Mouse (Mus musculus) erythroblast, embryonic 14.5 days (primary cell): ENCODE data around the gene Eef1e1. TPM values are rescaled to one million over a fixed set of nuclear protein-coding genes. Genes with fewer than 3 reads are reported as not detected.
A peak's percentile ranks its signal among the peaks of the same experiment; 100 is the strongest.
"Not testable (repeated sequence)": the region's sequence is repeated elsewhere in the genome, so short reads cannot be mapped to it uniquely, and the experiment has no call there.

Source experiments
- H3K27me3 ChIP-seq: 2 replicates; pipeline ENCODE4 v1.6.1; 2012; ENCODE audit warnings: inconsistent platforms; ENCODE audit not compliant: control insufficient read depth
- H3K36me3 ChIP-seq: 2 replicates; pipeline ENCODE4 v1.6.1; 2012; ENCODE audit warnings: mild to moderate bottlenecking, inconsistent platforms; ENCODE audit not compliant: control insufficient read depth
- H3K4me1 ChIP-seq: 2 replicates; pipeline ENCODE4 v1.6.1; 2012; ENCODE audit warnings: inconsistent platforms; ENCODE audit not compliant: control insufficient read depth
- H3K4me3 ChIP-seq: replicated peaks from 2 replicates; pipeline ENCODE3; 2012; ENCODE audit warnings: moderate library complexity, mild to moderate bottlenecking, inconsistent platforms
- H3K9me3 ChIP-seq: 2 replicates; pipeline ENCODE4 v1.6.1; 2012; ENCODE audit warnings: low read length, inconsistent platforms, mixed read lengths; ENCODE audit not compliant: control insufficient read depth
- GATA1 ChIP-seq: IDR thresholded peaks from 2 replicates; pipeline ENCODE4 v1.6.1; 2012; ENCODE audit warnings: low read length, inconsistent platforms, mixed read lengths
- TAL1 ChIP-seq: IDR thresholded peaks from 3 replicates; pipeline ENCODE4 v1.6.1; 2012; ENCODE audit warnings: low read length, inconsistent platforms, mixed read lengths
- polyA plus RNA-seq: library from polyadenylated mRNA; stranded (reverse); fragments of >175 nt; gene quantifications from 2 replicates; pipeline ENCODE4 v1.2.3, GENCODE M21; 2012

Eef1e1 gene
- polyA plus RNA-seq, 1 experiment = 2.4 TPM

DNA sequence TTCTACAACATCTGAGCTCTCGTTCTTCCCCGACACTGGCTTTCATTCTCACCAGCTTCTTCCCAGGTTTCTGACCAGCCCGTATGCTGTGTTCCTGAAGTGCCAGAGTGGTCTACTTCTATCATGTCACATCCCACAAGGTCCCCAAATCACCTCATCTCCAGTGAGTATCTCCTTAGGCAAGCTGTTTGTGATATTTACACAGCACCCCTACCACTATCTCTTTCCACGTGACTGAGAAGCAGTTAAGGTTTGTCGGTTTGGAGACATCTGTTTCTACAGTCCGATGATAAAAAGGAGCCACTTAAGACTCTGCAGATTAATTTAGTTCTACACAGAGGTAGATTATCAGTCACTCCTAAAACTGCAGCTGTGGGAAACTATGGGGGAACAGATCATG, 26.3 kb downstream of the Eef1e1 start:
- Histone ChIP-seq H3K27me3 (no peaks in the 10 kb centered on the region), H3K4me3 (peak overlapping the region; percentile 67), H3K36me3 (peaks cover 33% of the 10 kb centered on the region), H3K4me1 (peaks cover 58% of the 10 kb centered on the region), H3K9me3 (no peaks in the 10 kb centered on the region)
- peak; percentile 76 for TF ChIP-seq GATA1
- peak; percentile 75 for TF ChIP-seq TAL1

GRCm38 (mm10) chr13:38626229-38626525, 32.7 kb downstream of the Eef1e1 start:
- Histone ChIP-seq H3K27me3 (no peaks in the 10 kb centered on the region), H3K4me3 (no peak overlapping the region), H3K4me1 (peaks cover 31% of the 10 kb centered on the region), H3K36me3 (peaks cover 74% of the 10 kb centered on the region), H3K9me3 (no peaks in the 10 kb centered on the region)
- TF ChIP-seq GATA1 (no peak), TAL1 (no peak)

DNA sequence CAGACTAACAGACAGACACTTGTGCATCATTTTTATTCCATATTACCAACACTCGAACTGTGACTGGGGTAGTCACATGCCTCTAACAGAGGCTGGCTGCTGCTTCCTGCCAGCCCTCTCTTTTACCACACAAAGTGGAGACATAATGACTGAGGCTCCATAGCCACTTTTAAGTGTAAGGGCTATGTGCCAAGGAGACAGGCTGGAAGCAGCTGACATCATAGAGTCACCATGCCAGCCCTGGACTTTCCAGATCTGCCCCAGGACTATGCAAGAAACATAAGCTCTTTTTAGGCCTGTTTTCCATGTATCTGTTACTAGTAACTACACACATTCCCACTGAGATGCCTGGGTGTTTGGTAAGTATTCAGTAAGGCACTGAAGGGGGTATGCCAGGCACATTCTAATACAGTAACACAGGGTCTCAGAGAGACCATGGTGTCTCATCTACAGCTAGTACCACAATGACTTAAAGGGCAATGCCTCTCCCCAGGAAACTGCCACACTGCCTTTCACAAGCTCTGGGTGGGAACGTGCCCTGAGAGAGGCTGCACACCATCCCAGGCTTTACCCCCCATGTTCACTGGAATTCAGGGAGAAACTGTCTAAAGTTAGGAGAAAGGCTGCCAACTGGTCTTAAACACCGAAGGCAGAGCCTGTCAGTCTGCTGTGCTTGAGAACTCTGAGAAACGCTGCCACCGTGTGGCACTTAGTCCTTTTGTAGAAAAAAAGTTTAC, 33.2 kb downstream of the Eef1e1 start:
- Histone ChIP-seq H3K36me3 (peaks cover 72% of the 10 kb centered on the region), H3K27me3 (no peaks in the 10 kb centered on the region), H3K9me3 (no peaks in the 10 kb centered on the region), H3K4me1 (peaks cover 27% of the 10 kb centered on the region), H3K4me3 (no peak overlapping the region)
- no peak for TF ChIP-seq GATA1
- TF ChIP-seq TAL1 = no peak

- H3K4me1 ChIP-seq = peaks cover 24% of the 10 kb centered on the region
- no peak for TF ChIP-seq GATA1
- TF ChIP-seq TAL1 = no peak
- no peak overlapping the region for H3K4me3 ChIP-seq
- H3K9me3 ChIP-seq = no peaks in the 10 kb centered on the region
- peaks cover 65% of the 10 kb centered on the region for H3K36me3 ChIP-seq
- H3K27me3 ChIP-seq = no peaks in the 10 kb centered on the region
These were observed 34.5 kb downstream of the Eef1e1 start for GRCm38 (mm10) chr13:38624292-38624902.

- Histone ChIP-seq H3K9me3 (no peaks in the 10 kb centered on the region), H3K36me3 (peaks cover 61% of the 10 kb centered on the region), H3K4me1 (peaks cover 24% of the 10 kb centered on the region), H3K27me3 (no peaks in the 10 kb centered on the region), H3K4me3 (no peak overlapping the region)
- TF ChIP-seq TAL1 (no peak), GATA1 (no peak)
These were observed 35.6 kb downstream of the Eef1e1 start for GRCm38 (mm10) chr13:38623296-38623695.

- H3K4me1 ChIP-seq = peaks cover 46% of the 10 kb centered on the region
- H3K27me3 ChIP-seq = not testable (repeated sequence)
- peaks cover 67% of the 10 kb centered on the region for H3K36me3 ChIP-seq
These were observed 40.7 kb downstream of the Eef1e1 start for GRCm38 (mm10) chr13:38618001-38618630.

GRCm38 (mm10) chr13:38616887-38617286, 42.0 kb downstream of the Eef1e1 start:
- Histone ChIP-seq H3K4me3 (no peak overlapping the region), H3K9me3 (peaks cover 7% of the 10 kb centered on the region), H3K27me3 (no peaks in the 10 kb centered on the region), H3K36me3 (peaks cover 75% of the 10 kb centered on the region), H3K4me1 (peaks cover 51% of the 10 kb centered on the region)
- no peak for TF ChIP-seq TAL1
- TF ChIP-seq GATA1 = no peak

More at GRCm38 (mm10) chr13:38618001-38618630, 40.7 kb downstream of the Eef1e1 start:
- H3K4me3 ChIP-seq, H3K9me3 ChIP-seq: not testable (repeated sequence)

GRCm38 (mm10) chr13:38615656-38616055, 43.2 kb downstream of the Eef1e1 start:
- H3K9me3 ChIP-seq = peaks cover 7% of the 10 kb centered on the region
- no peaks in the 10 kb centered on the region for H3K27me3 ChIP-seq
- no peak overlapping the region for H3K4me3 ChIP-seq
- H3K4me1 ChIP-seq = peaks cover 51% of the 10 kb centered on the region
- H3K36me3 ChIP-seq = peaks cover 79% of the 10 kb centered on the region
- TF ChIP-seq TAL1 = no peak
- no peak for TF ChIP-seq GATA1

GRCm38 (mm10) chr13:38614298-38614697, 44.6 kb downstream of the Eef1e1 start:
- peaks cover 7% of the 10 kb centered on the region for H3K9me3 ChIP-seq
- H3K36me3 ChIP-seq = peaks cover 80% of the 10 kb centered on the region
- H3K27me3 ChIP-seq = no peaks in the 10 kb centered on the region
- peak overlapping the region; percentile 10 for H3K4me3 ChIP-seq
- no peak for TF ChIP-seq GATA1
- TF ChIP-seq TAL1 = no peak
- peaks cover 51% of the 10 kb centered on the region for H3K4me1 ChIP-seq
